Mouse (Mus musculus): Measurements from ENCODE around the gene Cpe. TPM values are rescaled to one million over a fixed set of nuclear protein-coding genes. Genes with fewer than 3 reads are reported as not detected.

Gene Cpe
- total and polyA plus RNA-seq, 2 experiments from 2014 or later, result 149 to 247 TPM

- TF ChIP-seq EP300 (IDR thresholded peaks at IDR 0.05; ENCODE audit: low read depth) (no peak), CTCF (IDR thresholded peaks at IDR 0.05; ENCODE audit: low read depth) (no peak)
- ATAC-seq (ENCODE audit: insufficient read depth, low read depth) (no peak), DNase-seq (ENCODE audit: low spot score) (no peak)
- H3K27ac ChIP-seq (ENCODE audit: low read depth), result no peak overlapping the region
- WGBS, result 72% methylated on average over 6 of the region's 6 CpGs
- H3K4me1 ChIP-seq (ENCODE audit: control insufficient read depth, insufficient read depth), result no peaks in the 10 kb centered on the region
- H3K4me3 ChIP-seq (ENCODE audit: low read depth, low read length), result no peak overlapping the region
- no peaks in the 10 kb centered on the region for H3K27me3 ChIP-seq (ENCODE audit: control insufficient read depth, insufficient read depth, low read length)
- H3K9me3 ChIP-seq (replicated peaks; ENCODE audit: control insufficient read depth, low read length), result no peaks in the 10 kb centered on the region
- H3K9ac ChIP-seq (replicated peaks; ENCODE audit: low read depth, low read length), result no peak overlapping the region
- H3K36me3 ChIP-seq (replicated peaks; ENCODE audit: control insufficient read depth, insufficient read depth, low read length), result no peaks in the 10 kb centered on the region
- H3K4me2 ChIP-seq (ENCODE audit: low read depth, low read length), result no peak overlapping the region
These were observed 37.0 kb downstream of the Cpe start for GRCm38 (mm10) chr8:64655887-64656286.

DNA sequence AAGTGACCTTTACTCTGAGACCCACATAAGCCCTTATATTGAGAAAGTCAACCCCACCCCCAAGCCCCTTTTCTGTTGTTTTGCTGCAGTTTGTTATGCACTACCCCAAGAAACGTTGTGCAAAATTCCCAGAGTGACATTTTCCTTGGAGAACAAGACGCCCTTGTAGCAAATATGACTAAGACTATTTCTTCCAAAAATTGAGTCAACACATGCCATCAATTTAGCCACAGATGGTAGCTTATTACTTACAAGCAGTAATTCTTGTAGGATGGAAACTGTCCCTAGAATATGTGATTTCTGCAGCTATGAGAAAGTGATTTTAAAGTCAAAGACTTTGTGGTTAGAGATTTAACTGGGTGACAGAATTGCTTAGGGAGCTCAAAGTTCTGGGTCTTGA, 37.8 kb downstream of the Cpe start:
- Histone ChIP-seq H3K27me3 (ENCODE audit: control insufficient read depth, insufficient read depth, low read length) (no peaks in the 10 kb centered on the region), H3K36me3 (replicated peaks; ENCODE audit: control insufficient read depth, insufficient read depth, low read length) (no peaks in the 10 kb centered on the region), H3K9ac (replicated peaks; ENCODE audit: low read depth, low read length) (no peak overlapping the region), H3K4me2 (ENCODE audit: low read depth, low read length) (no peak overlapping the region), H3K4me3 (ENCODE audit: low read depth, low read length) (no peak overlapping the region), H3K9me3 (replicated peaks; ENCODE audit: control insufficient read depth, low read length) (no peaks in the 10 kb centered on the region), H3K4me1 (ENCODE audit: control insufficient read depth, insufficient read depth) (no peaks in the 10 kb centered on the region), H3K27ac (ENCODE audit: low read depth) (no peak overlapping the region)
- DNase-seq (ENCODE audit: low spot score), result no peak
- WGBS, result 76% methylated on average over 2 of the region's 2 CpGs
- ATAC-seq (ENCODE audit: insufficient read depth, low read depth), result no peak
- no peak for TF ChIP-seq CTCF (IDR thresholded peaks at IDR 0.05; ENCODE audit: low read depth)
- no peak for TF ChIP-seq EP300 (IDR thresholded peaks at IDR 0.05; ENCODE audit: low read depth)

DNA sequence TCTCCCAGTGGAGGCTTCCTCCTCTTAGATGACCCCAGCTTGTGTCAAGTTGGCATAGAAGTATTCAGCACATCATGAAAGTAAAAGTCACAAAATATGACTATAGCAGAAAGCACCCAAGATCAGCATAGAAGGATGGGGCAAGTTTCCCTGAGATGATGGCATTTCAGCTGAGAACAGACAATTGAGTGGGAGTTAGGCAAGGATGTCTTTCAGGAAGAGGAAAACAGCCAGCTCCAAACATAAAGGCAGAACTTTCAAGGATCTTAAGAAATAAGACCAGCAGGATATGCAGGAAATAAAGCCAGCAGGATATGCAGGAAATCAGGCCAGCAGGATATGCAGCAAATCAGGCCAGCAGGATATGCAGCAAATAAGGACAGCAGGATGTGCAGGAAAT, 40.6 kb downstream of the Cpe start:
- ATAC-seq (ENCODE audit: insufficient read depth, low read depth) (no peak), DNase-seq (ENCODE audit: low spot score) (no peak)
- TF ChIP-seq EP300 (IDR thresholded peaks at IDR 0.05; ENCODE audit: low read depth), result no peak
- TF ChIP-seq CTCF (IDR thresholded peaks at IDR 0.05; ENCODE audit: low read depth), result no peak
- Histone ChIP-seq H3K4me1 (ENCODE audit: control insufficient read depth, insufficient read depth) (no peaks in the 10 kb centered on the region), H3K9me3 (replicated peaks; ENCODE audit: control insufficient read depth, low read length) (no peaks in the 10 kb centered on the region), H3K4me3 (ENCODE audit: low read depth, low read length) (no peak overlapping the region), H3K36me3 (replicated peaks; ENCODE audit: control insufficient read depth, insufficient read depth, low read length) (no peaks in the 10 kb centered on the region), H3K9ac (replicated peaks; ENCODE audit: low read depth, low read length) (no peak overlapping the region), H3K27ac (ENCODE audit: low read depth) (no peak overlapping the region), H3K4me2 (ENCODE audit: low read depth, low read length) (no peak overlapping the region), H3K27me3 (ENCODE audit: control insufficient read depth, insufficient read depth, low read length) (no peaks in the 10 kb centered on the region)

DNA sequence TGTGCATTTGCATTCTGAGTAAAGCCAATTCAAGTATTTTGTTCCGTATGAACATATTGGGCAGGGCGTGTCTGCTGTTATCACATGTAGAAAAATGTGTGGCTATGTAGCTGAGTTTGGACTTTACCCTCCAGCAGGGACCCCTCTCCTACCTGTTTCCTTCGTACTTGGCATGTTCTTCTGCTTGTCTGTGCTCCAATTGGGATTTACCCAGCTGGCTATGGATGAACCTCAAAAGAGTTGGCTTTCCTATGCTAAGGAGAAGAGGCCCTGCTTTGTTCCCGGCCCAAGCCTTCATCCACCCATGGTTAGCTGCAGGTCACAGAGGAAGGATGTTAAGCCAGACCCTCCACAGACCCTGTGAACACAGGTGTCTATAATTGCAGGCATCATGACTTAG, 44.8 kb downstream of the Cpe start:
- no peak overlapping the region for H3K4me3 ChIP-seq (ENCODE audit: low read depth, low read length)
- H3K4me1 ChIP-seq (ENCODE audit: control insufficient read depth, insufficient read depth), result peaks cover 8% of the 10 kb centered on the region; the same call in 1 of the 2 replicates
- DNase-seq (ENCODE audit: low spot score) (no peak), ATAC-seq (ENCODE audit: insufficient read depth, low read depth) (no peak)
- no peaks in the 10 kb centered on the region for H3K27me3 ChIP-seq (ENCODE audit: control insufficient read depth, insufficient read depth, low read length)
- TF ChIP-seq CTCF (IDR thresholded peaks at IDR 0.05; ENCODE audit: low read depth) (no peak), EP300 (IDR thresholded peaks at IDR 0.05; ENCODE audit: low read depth) (no peak)
- no peaks in the 10 kb centered on the region for H3K9me3 ChIP-seq (replicated peaks; ENCODE audit: control insufficient read depth, low read length)
- H3K27ac ChIP-seq (ENCODE audit: low read depth), result no peak overlapping the region
- H3K36me3 ChIP-seq (replicated peaks; ENCODE audit: control insufficient read depth, insufficient read depth, low read length), result no peaks in the 10 kb centered on the region
- 81% methylated on average over 4 of the region's 4 CpGs for WGBS
- H3K4me2 ChIP-seq (ENCODE audit: low read depth, low read length), result no peak overlapping the region
- no peak overlapping the region for H3K9ac ChIP-seq (replicated peaks; ENCODE audit: low read depth, low read length)

- no peak for DNase-seq (ENCODE audit: low spot score)
- no peak overlapping the region for H3K4me3 ChIP-seq (ENCODE audit: low read depth, low read length)
- no peak for TF ChIP-seq CTCF (IDR thresholded peaks at IDR 0.05; ENCODE audit: low read depth)
- no peak for TF ChIP-seq EP300 (IDR thresholded peaks at IDR 0.05; ENCODE audit: low read depth)
- no peak overlapping the region for H3K4me2 ChIP-seq (ENCODE audit: low read depth, low read length)
- H3K27me3 ChIP-seq (ENCODE audit: control insufficient read depth, insufficient read depth, low read length), result no peaks in the 10 kb centered on the region
- no peak for ATAC-seq (ENCODE audit: insufficient read depth, low read depth)
- H3K27ac ChIP-seq (ENCODE audit: low read depth), result peak overlapping the region; percentile 20; the same call in 1 of the 2 replicates
- WGBS, result 78% methylated on average over 3 of the region's 3 CpGs
- H3K9ac ChIP-seq (replicated peaks; ENCODE audit: low read depth, low read length), result no peak overlapping the region
- no peaks in the 10 kb centered on the region for H3K9me3 ChIP-seq (replicated peaks; ENCODE audit: control insufficient read depth, low read length)
- H3K4me1 ChIP-seq (ENCODE audit: control insufficient read depth, insufficient read depth), result peaks cover 12% of the 10 kb centered on the region; the same call in 1 of the 2 replicates
- H3K36me3 ChIP-seq (replicated peaks; ENCODE audit: control insufficient read depth, insufficient read depth, low read length), result no peaks in the 10 kb centered on the region
These were observed 45.7 kb downstream of the Cpe start for GRCm38 (mm10) chr8:64647148-64647547.

DNA sequence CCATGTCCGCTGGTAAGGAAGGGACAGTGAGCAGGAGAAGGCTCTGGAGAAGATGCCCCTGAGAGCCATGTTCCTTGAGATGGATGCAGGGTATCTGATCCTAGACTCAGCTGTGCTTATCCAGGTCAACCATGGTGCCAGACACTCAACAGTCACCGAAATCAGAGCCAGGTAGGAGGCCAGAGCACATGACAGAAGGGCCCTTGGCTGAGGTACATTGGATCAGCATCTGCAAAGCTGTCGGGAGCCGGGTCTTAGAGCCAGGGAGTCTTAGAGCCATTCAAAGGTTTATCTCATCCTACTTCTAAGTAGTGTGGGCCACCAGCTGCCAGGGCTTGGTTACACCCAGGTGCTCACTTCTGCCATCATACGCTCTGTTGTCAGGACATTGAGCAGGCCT, 46.4 kb downstream of the Cpe start:
- Histone ChIP-seq H3K27me3 (ENCODE audit: control insufficient read depth, insufficient read depth, low read length) (no peaks in the 10 kb centered on the region), H3K9ac (replicated peaks; ENCODE audit: low read depth, low read length) (no peak overlapping the region), H3K27ac (ENCODE audit: low read depth) (no peak overlapping the region), H3K4me3 (ENCODE audit: low read depth, low read length) (no peak overlapping the region), H3K4me1 (ENCODE audit: control insufficient read depth, insufficient read depth) (peaks cover 12% of the 10 kb centered on the region; the same call in 1 of the 2 replicates), H3K9me3 (replicated peaks; ENCODE audit: control insufficient read depth, low read length) (no peaks in the 10 kb centered on the region), H3K36me3 (replicated peaks; ENCODE audit: control insufficient read depth, insufficient read depth, low read length) (no peaks in the 10 kb centered on the region), H3K4me2 (ENCODE audit: low read depth, low read length) (no peak overlapping the region)
- ATAC-seq (ENCODE audit: insufficient read depth, low read depth) (no peak), DNase-seq (ENCODE audit: low spot score) (no peak)
- WGBS, result 91% methylated on average over 5 of the region's 5 CpGs
- TF ChIP-seq CTCF (IDR thresholded peaks at IDR 0.05; ENCODE audit: low read depth) (no peak), EP300 (IDR thresholded peaks at IDR 0.05; ENCODE audit: low read depth) (no peak)

Data from heart, postnatal 0 days (tissue).